Mouse (Mus musculus) midbrain, embryonic 16.5 days (tissue): ENCODE results near the gene Atox1. TPM values are rescaled to one million over a fixed set of nuclear protein-coding genes. Genes with fewer than 3 reads are reported as not detected.

Source experiments
- ATAC-seq: fragments of 200-750 bp; cut with Nextera tagmentation; 2 replicates; pipeline ENCODE4 v1.8.0; 2017; ENCODE audit warnings: moderate TSS enrichment
- H3K27ac ChIP-seq: fragments of 300-500 bp; sonication (generic); 2 replicates; pipeline ENCODE4 v1.5.1; 2014; ENCODE audit warnings: mild to moderate bottlenecking, low read length, mixed read lengths
- H3K27me3 ChIP-seq: fragments of 300-500 bp; sonication (generic); 2 replicates; pipeline ENCODE4 v1.6.1; 2014; ENCODE audit warnings: low read depth, low read length, mixed read lengths; ENCODE audit not compliant: control insufficient read depth, insufficient read depth
- H3K36me3 ChIP-seq: fragments of 300-500 bp; sonication (generic); 2 replicates; pipeline ENCODE4 v1.6.1; 2014; ENCODE audit warnings: mild to moderate bottlenecking, low read length, moderate library complexity, mixed read lengths; ENCODE audit not compliant: control insufficient read depth, insufficient read depth
- H3K4me1 ChIP-seq: fragments of 300-500 bp; sonication (generic); 2 replicates; pipeline ENCODE4 v1.6.1; 2014; ENCODE audit warnings: mild to moderate bottlenecking, low read length, mixed read lengths; ENCODE audit not compliant: control insufficient read depth, insufficient read depth
- H3K4me2 ChIP-seq: fragments of 300-500 bp; sonication (generic); 2 replicates; pipeline ENCODE4 v1.6.1; 2014; ENCODE audit warnings: mild to moderate bottlenecking, low read length, mixed read lengths
- H3K4me3 ChIP-seq: fragments of 300-500 bp; sonication (generic); 2 replicates; pipeline ENCODE4 v1.5.1; 2014; ENCODE audit warnings: low read depth, mild to moderate bottlenecking, low read length, moderate library complexity, mixed read lengths
- H3K9ac ChIP-seq: fragments of 300-500 bp; sonication (generic); 2 replicates; pipeline ENCODE4 v1.6.1; 2014; ENCODE audit warnings: low read depth, low read length, mixed read lengths
- H3K9me3 ChIP-seq: fragments of 300-500 bp; sonication (generic); replicated peaks from 2 replicates; pipeline ENCODE4 v1.6.1; 2014; ENCODE audit warnings: mild to moderate bottlenecking, low read length, mixed read lengths; ENCODE audit not compliant: control insufficient read depth, poor library complexity, severe bottlenecking
- WGBS: fragments of 180-500 bp; shearing (Covaris S2); extraction: QIAGEN DNeasy Blood & Tissue Kit; methylation state at CpG from one replicate; pipeline ENCODE4 v1.1.7; 2014; 5-methylcytosine and 5-hydroxymethylcytosine counted together
- polyA plus RNA-seq: library from polyadenylated mRNA; unstranded; fragments of >200 nt; fragmentation: Nextera tagmentation; extraction: Ambion mirVana; gene quantifications from 2 replicates; pipeline ENCODE4 v1.2.1, GENCODE M21; 2015

The Atox1 gene
- polyA plus RNA-seq, 1 experiment from 2014 or later, result 215 TPM

- 98% methylated on average over 2 of the region's 2 CpGs for WGBS
Observed at GRCm38 (mm10) chr11:55413416-55413796, 47.6 kb downstream of the Atox1 start.

GRCm38 (mm10) chr11:55412680-55413415 is 48.2 kb downstream of the Atox1 start:
- H3K9ac ChIP-seq, result no peak overlapping the region
- WGBS, result 95% methylated on average over 10 of the region's 10 CpGs
- H3K4me1 ChIP-seq, result peaks cover under 1% of the 10 kb centered on the region

More at GRCm38 (mm10) chr11:55413416-55413796, 47.6 kb downstream of the Atox1 start:
- Histone ChIP-seq H3K36me3 (no peaks in the 10 kb centered on the region), H3K4me2 (no peak overlapping the region), H3K27me3 (no peaks in the 10 kb centered on the region), H3K9me3 (no peaks in the 10 kb centered on the region), H3K9ac (no peak overlapping the region), H3K4me3 (no peak overlapping the region), H3K27ac (no peak overlapping the region), H3K4me1 (peaks cover 6% of the 10 kb centered on the region)
- ATAC-seq, result no peak

GRCm38 (mm10) chr11:55412034-55412433 is 49.0 kb downstream of the Atox1 start:
- H3K4me3 ChIP-seq, result no peak overlapping the region
- H3K9me3 ChIP-seq, result no peaks in the 10 kb centered on the region
- ATAC-seq, result no peak
- no peaks in the 10 kb centered on the region for H3K27me3 ChIP-seq
- H3K36me3 ChIP-seq, result no peaks in the 10 kb centered on the region
- no peak overlapping the region for H3K27ac ChIP-seq
- WGBS, result 86% methylated on average over 7 of the region's 7 CpGs
- no peaks in the 10 kb centered on the region for H3K4me1 ChIP-seq
- no peak overlapping the region for H3K9ac ChIP-seq
- no peak overlapping the region for H3K4me2 ChIP-seq

More at GRCm38 (mm10) chr11:55412680-55413415, 48.2 kb downstream of the Atox1 start:
- Histone ChIP-seq H3K27me3 (no peaks in the 10 kb centered on the region), H3K4me3 (no peak overlapping the region), H3K27ac (no peak overlapping the region), H3K36me3 (no peaks in the 10 kb centered on the region), H3K9me3 (no peaks in the 10 kb centered on the region), H3K4me2 (no peak overlapping the region)
- ATAC-seq, result no peak

GRCm38 (mm10) chr11:55410502-55410901 is 50.5 kb downstream of the Atox1 start:
- no peak for ATAC-seq
- H3K9me3 ChIP-seq, result no peaks in the 10 kb centered on the region
- no peaks in the 10 kb centered on the region for H3K27me3 ChIP-seq
- H3K4me1 ChIP-seq, result no peaks in the 10 kb centered on the region
- H3K36me3 ChIP-seq, result no peaks in the 10 kb centered on the region
- no peak overlapping the region for H3K4me2 ChIP-seq
- 69% methylated on average over 3 of the region's 3 CpGs for WGBS
- no peak overlapping the region for H3K9ac ChIP-seq
- no peak overlapping the region for H3K27ac ChIP-seq
- H3K4me3 ChIP-seq, result no peak overlapping the region

GRCm38 (mm10) chr11:55410005-55410404 is 51.0 kb downstream of the Atox1 start:
- Histone ChIP-seq H3K36me3 (no peaks in the 10 kb centered on the region), H3K4me1 (no peaks in the 10 kb centered on the region), H3K4me3 (no peak overlapping the region), H3K27me3 (no peaks in the 10 kb centered on the region), H3K27ac (no peak overlapping the region), H3K9me3 (no peaks in the 10 kb centered on the region), H3K4me2 (no peak overlapping the region), H3K9ac (no peak overlapping the region)
- WGBS, result 93% methylated on average over 3 of the region's 3 CpGs
- no peak for ATAC-seq

- no peak overlapping the region for H3K4me3 ChIP-seq
- H3K4me2 ChIP-seq, result no peak overlapping the region
- H3K27ac ChIP-seq, result no peak overlapping the region
- H3K4me1 ChIP-seq, result no peaks in the 10 kb centered on the region
- no peaks in the 10 kb centered on the region for H3K27me3 ChIP-seq
- 90% methylated on average over 4 of the region's 4 CpGs for WGBS
- H3K36me3 ChIP-seq, result no peaks in the 10 kb centered on the region
- no peaks in the 10 kb centered on the region for H3K9me3 ChIP-seq
- no peak for ATAC-seq
- no peak overlapping the region for H3K9ac ChIP-seq
Observed at GRCm38 (mm10) chr11:55407133-55407532, 53.9 kb downstream of the Atox1 start.

- H3K4me3 ChIP-seq, result no peak overlapping the region
- WGBS, result 75% methylated on average over 8 of the region's 8 CpGs
- H3K36me3 ChIP-seq, result no peaks in the 10 kb centered on the region
- no peak overlapping the region for H3K4me2 ChIP-seq
- H3K9me3 ChIP-seq, result no peaks in the 10 kb centered on the region
- H3K27me3 ChIP-seq, result no peaks in the 10 kb centered on the region
- H3K27ac ChIP-seq, result no peak overlapping the region
- no peak overlapping the region for H3K9ac ChIP-seq
- H3K4me1 ChIP-seq, result no peaks in the 10 kb centered on the region
- ATAC-seq, result no peak
Observed at GRCm38 (mm10) chr11:55405601-55406469, 55.2 kb downstream of the Atox1 start.

- WGBS, result 89% methylated on average over 9 of the region's 9 CpGs
Observed at GRCm38 (mm10) chr11:55404659-55405457, 56.2 kb downstream of the Atox1 start.

More at GRCm38 (mm10) chr11:55404659-55405457, 56.2 kb downstream of the Atox1 start:
- Histone ChIP-seq H3K36me3 (no peaks in the 10 kb centered on the region), H3K4me2 (no peak overlapping the region), H3K4me1 (no peaks in the 10 kb centered on the region), H3K4me3 (no peak overlapping the region), H3K27me3 (no peaks in the 10 kb centered on the region), H3K9me3 (no peaks in the 10 kb centered on the region), H3K27ac (no peak overlapping the region), H3K9ac (no peak overlapping the region)
- ATAC-seq, result no peak
